Mouse (Mus musculus): ENCODE measurements at regions not wholly inside any gene's neighbourhood (a gene's known extent, or its start where the extent isn't known, plus 50 kb on each side); places are given as distances from the start of the nearest gene placed in this dataset.

DNA sequence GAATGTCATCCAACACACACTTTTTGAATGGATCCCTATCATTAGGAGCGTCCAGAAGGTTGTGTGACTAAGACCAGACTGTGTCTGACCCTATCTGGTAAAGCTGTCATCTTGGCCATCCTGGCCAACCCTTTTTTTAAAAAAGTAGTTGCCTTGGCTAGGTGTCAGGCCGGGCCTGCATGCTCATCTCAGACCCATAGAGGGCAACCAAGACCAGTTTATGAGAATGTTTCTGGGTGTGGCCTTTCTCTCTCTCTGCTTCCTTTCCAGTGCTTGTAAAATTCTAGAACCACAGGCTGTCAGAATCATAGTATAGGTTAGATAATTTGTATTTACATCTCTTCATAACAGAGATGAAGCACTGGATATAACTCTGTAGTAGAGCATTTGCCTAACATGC, 62.8 kb upstream of the Las1l start:
- peak; percentile 19 for DNase-seq

GRCm38 (mm10) chrX:96020407-96020806, 63.6 kb upstream of the Las1l start:
- no peak for DNase-seq

DNA sequence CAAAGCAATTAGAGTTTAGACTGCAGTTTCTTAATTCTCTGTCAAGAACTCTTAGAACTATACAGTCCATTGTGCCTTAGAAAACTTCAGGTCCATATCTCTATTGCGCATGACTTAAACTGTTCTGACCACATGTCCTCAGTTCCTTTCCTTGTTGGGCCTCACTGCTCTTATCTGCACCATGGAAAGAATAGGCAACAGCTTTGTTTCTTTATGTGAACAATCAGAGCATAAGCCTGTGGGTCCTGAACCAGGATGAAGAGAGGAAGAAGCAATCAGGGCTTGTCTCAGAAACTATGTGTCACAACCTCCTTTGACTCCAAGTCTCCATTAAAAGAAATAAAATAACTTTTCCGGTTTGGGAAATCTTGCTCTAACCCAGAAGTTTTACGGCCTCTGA, 68.6 kb upstream of the Las1l start:
- no peak for DNase-seq

GRCm38 (mm10) chrX:96025876-96026275, 69.1 kb upstream of the Las1l start:
- no peak for DNase-seq

DNA sequence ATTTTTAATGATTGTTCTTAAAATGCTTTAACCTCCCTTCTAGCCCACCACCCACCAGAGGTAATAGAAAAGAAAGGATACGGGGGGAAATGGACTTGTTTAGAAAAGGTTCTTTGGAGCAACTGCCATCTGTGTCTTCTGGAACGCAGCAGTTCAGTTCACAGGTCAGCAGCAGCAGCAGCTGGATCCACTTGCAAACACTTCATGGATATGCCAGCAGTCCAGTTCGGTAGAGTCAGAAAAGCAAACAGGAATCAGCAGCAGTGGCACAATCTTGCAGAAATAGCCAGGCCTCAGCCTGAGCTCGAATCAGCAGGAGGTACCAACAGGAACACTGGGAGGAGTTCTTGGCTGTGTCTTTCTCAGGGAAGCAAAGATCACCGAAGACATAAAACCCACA, 64.3 kb upstream of the Msn start:
- DNase-seq: no peak

- no peak for DNase-seq
Measured at GRCm38 (mm10) chrX:96035307-96035706, 60.5 kb upstream of the Msn start.

GRCm38 (mm10) chrX:96042193-96042592, 53.6 kb upstream of the Msn start:
- DNase-seq: no peak

Measured in liver (tissue).